Mouse (Mus musculus) left cerebral cortex, postnatal 14 days (tissue): ENCODE data around the gene Trmt1. TPM values are rescaled to one million over a fixed set of nuclear protein-coding genes. Genes with fewer than 3 reads are reported as not detected.

Experiments
- DNase-seq, 2 experiments: peaks; one replicate each; pipeline ENCODE4 v3.0.0; 2021 to 2022; ENCODE audit warnings: low spot score in 2 of 2, mixed read lengths in 1 of 2
- intact Hi-C: fragments of 180-260 bp; cut with DNase I; formaldehyde crosslinking; loops from one replicate; pipeline ENCODE4 v1.15.1; 2025
- long read RNA-seq, 2 experiments: library from polyadenylated mRNA; stranded (forward); transcript quantifications; one replicate each; pipeline ENCODE4 v2.0.0; 2021
- total RNA-seq, 2 experiments: library from RNA; stranded (reverse); gene quantifications; 2 replicates each; pipeline ENCODE4 v1.2.3; 2021

The Trmt1 gene
- 10 to 100 TPM; 89.3 to 96.7 TPM for total RNA-seq
- long read RNA-seq, experiment 1, transcript Trmt1-201 (17 exons, 2,567 nt), result minor isoform, 5 of 57 reads
- long read RNA-seq, experiment 1, transcript Trmt1-203 (17 exons, 2,138 nt), result major isoform, 11 of 57 reads
- long read RNA-seq, experiment 1, partial matches to known transcripts, result 7 of 57 reads
- long read RNA-seq, experiment 1, other reads (novel, unspliced or antisense), result 34 of 57 reads
- long read RNA-seq, experiment 2, transcript Trmt1-203 (17 exons, 2,138 nt), result major isoform, 14 of 76 reads
- long read RNA-seq, experiment 2, transcript Trmt1-201 (17 exons, 2,567 nt), result minor isoform, 6 of 76 reads
- long read RNA-seq, experiment 2, partial matches to known transcripts, result 7 of 76 reads
- long read RNA-seq, experiment 2, other reads (novel, unspliced or antisense), result 48 of 76 reads

DNA sequence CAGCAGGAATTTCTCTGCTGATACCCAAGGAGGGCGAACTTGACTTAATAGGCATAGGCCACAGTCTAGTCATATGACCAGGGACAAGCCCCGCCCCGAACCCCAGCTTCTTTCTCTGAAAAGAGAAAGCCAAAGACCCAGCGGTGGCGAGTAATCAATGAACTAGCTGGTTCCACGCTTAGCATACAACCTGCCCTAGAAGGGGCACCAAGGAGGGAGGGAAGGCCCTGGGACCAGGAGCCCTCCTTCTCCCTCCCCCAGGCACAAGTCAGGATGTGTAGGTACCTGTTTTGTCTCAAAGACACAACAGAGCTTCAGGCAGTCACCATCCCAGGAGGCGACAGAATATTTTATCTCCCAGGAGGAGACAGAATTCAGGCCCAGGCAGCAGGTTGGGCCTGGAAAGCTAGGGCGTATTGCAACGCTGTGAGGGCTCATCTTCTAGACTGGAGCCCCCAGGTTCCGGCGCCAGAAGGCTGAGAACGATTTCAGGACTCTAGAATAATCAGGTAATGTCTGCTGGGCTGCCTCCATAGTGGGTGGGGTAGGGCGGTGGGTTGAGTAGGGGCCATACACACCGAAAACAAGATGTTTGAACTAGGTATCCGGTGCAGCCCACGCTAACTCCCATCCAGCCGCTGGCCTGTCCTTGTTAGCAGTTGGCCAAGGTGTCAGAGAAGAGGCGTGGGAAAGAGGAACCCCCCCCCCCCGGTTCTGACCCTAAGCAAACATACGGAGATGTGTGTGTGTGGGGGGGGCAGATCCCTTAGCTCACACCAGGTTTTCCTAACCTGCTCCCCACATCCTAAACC is at the start of gene Trmt1:
Gene Trmt1, plus strand, starts transcription at position 117 of the 812 bp plus-strand sequence.
- intact Hi-C loops, result no loop called here
- DNase-seq, result peak in 1 of 2 experiments; percentile 47

DNA sequence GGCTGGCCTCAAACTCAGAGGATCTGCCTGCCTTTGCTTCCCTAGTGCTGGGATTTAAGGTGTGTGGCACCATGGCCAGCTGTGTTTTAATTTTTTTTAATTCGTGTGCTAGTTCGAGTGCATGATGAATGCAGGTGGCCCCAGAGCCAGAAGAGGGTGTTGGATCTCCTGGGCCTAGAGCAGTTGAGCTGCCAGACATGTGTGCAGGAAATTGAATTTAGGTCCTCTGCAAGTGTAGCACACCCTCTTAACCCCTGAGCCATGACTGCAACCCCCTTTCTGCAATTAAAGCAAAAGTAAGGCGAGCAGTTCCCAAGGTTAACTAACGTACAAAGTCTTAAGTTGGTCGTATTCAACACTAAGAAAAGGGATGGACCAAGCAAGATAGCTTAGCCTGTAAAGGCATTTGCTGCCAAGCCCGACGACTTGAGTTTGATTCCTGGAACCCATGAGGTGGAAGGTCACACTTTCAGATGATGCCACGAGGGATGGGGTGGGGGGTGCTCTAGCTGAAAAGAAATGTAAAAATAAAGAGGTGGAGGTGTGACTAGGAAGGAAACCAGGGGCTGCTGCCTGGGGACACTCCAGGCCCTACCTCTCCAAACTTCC is 48.1 kb upstream of the Trmt1 start:
- intact Hi-C loops, result loop anchor here (5.0 kb wide), 1 partner anchor 179 kb away; no protein-coding TSS in a partner anchor
- no peak for DNase-seq

DNA sequence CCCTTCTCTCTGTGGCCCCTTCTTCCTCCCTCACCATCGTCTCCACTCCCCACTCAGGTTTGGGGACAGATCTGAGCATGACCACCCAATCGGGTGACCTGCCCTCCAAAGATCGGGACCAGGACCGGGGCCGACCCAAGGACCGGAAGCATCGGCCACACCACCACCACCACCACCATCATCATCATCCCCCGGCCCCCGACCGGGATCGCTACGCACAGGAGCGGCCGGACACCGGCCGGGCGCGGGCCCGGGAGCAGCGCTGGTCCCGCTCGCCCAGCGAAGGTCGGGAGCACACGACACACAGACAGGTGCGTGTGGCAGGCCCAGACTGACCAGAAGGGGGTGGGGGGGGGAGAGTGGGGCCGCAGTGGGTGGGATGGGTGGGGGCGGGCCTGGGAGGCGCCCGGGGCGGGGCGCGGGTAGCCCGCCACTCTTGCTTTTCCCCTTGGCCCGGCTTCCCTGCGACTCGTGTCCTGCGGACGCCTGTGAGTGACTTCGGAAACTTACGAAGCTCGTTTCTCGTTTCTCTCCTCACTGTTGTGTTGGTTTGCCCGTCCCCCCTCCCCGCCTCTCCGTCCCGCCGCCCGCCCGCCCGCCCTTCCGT is 47.4 kb upstream of the Trmt1 start:
- intact Hi-C loops, result loop anchor here (5.0 kb wide), 1 partner anchor 179 kb away; no protein-coding TSS in a partner anchor

DNA sequence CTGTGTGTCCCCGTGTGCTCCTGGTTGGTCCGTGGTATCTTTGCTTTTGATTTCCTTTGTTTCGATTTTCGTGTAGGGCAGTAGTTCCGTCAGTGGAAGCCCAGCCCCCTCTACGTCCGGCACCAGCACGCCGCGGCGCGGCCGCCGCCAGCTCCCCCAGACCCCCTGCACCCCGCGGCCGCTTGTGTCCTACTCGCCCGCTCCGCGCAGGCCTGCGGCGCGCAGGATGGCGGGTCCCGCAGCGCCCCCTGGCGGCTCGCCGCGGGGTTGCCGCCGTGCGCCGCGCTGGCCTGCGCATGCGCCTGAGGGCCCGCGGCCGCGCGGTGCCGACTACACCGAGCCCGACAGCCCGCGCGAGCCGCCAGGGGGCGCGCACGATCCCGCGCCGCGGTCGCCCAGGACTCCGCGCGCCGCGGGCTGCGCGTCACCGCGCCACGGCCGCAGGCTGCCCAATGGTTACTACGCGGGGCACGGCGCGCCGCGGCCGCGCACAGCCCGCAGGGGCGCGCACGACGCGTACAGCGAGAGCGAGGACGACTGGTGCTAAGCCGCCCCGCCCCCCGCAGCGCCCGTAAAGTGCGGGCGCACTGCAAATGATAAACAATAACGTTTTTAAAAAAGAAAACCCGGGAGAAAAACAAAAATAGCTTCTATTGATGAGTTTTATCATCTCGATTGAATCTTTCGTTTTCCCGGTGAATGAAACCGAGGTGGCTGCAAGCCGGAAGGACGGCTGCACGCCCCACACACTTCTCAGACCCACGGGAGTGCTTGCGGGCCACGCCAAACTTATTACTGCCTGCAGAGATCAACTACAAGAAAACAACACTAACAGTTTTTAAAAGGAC is 46.7 kb upstream of the Trmt1 start:
- intact Hi-C loops, result loop anchor here (5.0 kb wide), 1 partner anchor 178 kb away; no protein-coding TSS in a partner anchor
- DNase-seq, result peak; percentile 96

More for the DNA sequence above, 47.4 kb upstream of the Trmt1 start:
- DNase-seq, result no peak

DNA sequence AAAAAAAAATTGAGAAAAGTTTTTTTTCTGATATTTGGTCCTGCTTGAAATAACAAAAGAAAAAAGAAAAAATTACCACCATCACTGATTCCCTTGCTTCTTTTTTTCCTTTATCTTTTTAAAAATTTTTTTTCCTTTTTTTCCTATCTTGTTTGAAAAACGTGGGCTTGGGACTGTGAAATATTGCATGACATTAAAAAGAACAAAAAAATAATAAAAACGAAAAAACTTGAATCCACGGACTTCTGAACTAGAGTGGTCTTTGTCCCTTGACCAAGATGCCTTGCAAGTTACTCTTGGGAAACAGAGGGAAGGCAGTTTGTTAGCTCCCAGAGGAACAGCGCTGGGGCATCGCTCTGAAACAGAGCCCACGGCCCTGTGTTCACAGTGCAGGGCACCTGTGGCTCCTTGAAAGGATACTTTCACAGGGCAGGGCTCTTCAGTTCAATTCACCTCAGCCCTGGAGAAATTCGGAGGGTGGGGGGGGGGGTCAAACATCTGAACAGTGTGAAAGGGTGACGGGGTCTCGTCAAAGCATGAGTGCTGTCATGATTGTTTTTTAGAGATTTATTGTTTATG is 46.0 kb upstream of the Trmt1 start:
- no peak for DNase-seq
- intact Hi-C loops, result no loop called here

DNA sequence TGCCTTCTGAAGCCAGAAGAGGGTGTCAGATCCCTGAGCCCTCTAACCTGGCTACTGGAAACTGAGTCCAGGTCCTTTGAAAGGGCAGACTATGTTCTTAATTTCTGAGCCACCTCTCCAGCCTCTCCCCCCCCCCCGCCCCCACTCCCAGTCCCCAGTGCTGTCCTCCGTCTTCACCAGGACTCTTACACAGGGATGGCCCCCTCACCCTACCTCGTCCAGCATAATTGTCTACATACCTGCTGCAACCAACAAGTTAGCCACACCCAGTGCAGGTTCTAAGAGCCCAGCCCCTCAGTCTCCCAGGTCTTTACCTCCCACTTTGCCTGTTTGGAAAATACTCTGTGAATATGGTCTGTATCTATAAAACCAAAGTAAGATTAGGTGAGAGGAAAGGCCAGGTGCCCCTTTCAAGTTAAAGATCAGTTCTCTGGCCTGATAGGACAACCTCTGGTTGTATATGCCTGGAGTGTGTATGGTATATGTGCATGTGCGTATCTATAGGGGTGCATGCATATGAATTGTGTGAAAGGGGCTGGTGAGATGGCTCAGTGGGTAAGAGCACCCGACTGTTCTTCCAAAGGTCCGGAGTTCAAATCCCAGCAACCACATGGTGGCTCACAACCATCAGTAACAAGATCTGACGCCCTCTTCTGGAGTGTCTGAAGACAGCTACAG is 45.4 kb upstream of the Trmt1 start:
- intact Hi-C loops, result no loop called here
- DNase-seq, result no peak

DNA sequence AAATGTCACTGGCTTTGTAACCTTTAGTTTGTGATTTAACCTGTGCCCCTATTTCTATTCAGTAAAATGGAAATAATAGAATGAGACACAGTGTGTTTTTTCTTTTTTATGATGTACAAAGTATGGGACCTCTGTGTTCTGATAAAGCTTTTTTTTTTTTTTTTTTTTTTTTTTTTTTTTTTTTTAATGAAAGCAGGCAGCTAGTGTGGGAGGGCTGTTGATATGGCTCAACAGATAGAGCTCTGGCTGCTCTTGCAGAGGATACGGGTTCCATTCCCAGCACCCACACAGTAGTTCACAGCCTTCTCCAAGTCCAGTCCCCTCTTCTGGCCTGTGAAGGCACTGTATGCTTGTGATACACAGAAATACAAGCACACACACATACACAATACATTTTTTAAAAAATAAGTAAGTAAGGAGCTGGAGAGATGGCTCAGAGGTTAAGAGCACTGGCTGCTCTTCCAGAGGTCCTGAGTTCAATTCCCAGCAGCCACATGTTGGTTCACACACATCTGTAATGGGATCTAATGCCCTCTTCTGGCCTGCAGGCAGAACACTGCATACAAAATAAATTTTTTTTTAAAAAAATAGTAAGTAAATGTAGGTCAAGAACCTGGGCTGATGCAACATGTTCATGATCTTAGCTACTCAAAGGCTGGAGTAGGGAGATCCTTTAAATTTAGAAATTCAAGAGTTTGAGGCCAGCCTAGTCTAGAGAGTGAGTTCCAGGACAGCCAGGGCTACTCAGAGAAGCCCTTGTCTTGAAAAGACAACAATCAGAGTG is 44.3 kb upstream of the Trmt1 start:
- DNase-seq, result no peak
- intact Hi-C loops, result no loop called here

DNA sequence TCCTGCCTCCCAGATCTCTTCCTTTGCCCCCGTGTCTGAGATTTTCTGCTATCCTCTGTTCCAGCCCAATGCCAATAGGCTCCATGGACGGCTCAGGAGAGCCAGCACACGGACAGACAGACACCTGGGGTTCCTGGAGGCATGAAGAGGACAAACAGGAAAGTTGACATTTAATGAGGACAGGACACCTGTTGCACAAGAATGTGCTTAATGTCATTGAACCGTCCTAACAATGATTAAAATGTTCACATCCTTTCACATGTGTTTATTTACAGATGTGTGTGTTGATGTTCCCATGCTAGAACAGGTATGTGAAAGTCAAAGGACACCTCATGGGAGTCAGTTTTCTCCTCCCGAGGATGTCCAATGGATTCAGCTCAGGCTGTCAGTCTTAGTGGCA is 43.1 kb upstream of the Trmt1 start:
- no peak for DNase-seq
- intact Hi-C loops, result no loop called here

DNA sequence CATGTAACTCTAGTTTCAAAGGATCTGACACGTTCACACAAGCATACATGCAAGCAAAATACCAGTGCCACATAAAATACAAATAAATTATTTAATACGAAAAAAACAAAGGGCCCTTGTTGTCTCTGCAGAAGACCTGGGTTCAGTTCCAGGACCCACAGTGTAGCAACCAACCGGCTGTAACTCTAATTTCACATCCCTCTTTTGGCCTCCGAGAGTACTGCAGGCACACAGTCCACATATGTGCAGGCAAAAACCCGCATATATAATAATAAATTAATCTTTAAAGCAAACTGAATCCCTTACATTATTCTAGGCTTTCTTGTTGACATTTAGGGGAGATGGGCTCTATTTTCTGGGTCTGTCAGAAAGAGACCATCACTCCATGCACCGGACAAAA is 39.3 kb upstream of the Trmt1 start:
- intact Hi-C loops, result no loop called here
- DNase-seq, result no peak

DNA sequence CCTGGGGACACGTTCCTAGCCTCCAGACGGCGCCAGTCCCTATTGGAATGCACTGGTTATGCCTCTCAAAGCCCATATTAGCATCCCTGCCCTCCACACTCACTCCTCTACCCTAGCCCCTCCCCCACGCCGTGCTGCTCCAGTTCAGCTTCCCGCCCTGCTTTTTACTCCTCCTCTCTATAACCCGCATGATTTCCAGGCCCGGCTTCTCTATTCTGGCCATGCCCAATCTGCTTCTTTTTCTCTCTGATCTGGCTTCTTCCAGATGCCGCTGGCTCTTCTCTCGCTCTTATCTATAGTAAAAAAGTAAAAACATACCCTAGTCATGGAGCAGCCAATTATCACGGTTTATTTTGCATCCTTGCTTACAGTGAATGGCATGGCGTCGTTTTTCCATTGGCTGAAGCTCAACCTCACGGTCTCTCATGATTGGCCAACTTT is 38.6 kb upstream of the Trmt1 start:
- intact Hi-C loops, result no loop called here
- no peak for DNase-seq

DNA sequence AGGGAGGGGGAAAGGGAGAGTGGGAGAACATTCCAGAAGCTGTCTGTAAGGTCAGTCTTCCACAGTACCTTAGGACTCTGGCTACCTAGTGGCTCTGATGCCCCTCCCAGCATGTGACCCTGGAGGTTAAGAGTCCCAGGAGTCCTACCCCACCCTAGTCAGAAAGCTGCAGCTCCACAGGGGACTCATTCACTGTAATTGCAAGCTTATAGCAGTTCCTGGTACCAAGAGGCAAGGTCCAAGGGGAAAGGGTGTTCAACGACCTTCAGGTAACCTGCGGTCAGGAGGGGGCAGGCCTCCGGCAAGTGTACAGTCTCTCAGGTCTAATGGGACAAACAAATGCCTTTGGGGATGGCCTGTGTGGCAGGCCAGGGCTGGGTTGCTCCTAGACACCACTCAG is 35.9 kb upstream of the Trmt1 start:
- no peak for DNase-seq
- intact Hi-C loops, result no loop called here

DNA sequence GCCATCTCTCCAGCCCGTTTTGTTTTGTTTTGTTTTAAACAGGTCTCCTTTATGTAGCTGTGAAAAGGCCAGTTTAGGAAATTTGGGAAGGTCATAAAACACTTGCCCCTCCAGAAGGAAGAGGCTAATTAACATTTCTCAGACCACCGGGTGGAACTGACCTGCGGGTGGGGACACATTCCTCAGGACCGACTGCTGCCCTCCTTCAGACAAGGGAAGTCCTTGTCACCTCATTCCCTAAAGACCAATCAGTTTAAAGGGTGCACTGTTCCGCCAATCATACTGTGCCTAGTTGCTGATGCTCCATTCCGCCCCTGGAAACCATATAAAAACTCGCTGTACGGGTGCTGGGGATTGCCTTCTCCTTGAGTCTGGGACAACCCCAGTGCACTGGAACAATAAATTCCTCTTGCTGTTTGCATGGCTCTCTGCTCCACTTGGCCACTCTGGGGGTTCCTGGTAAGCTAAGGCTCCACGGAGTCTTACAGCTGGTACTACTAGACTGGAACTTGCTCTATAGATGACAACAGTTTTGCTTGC is 32.9 kb upstream of the Trmt1 start:
- intact Hi-C loops, result no loop called here
- DNase-seq, result no peak

DNA sequence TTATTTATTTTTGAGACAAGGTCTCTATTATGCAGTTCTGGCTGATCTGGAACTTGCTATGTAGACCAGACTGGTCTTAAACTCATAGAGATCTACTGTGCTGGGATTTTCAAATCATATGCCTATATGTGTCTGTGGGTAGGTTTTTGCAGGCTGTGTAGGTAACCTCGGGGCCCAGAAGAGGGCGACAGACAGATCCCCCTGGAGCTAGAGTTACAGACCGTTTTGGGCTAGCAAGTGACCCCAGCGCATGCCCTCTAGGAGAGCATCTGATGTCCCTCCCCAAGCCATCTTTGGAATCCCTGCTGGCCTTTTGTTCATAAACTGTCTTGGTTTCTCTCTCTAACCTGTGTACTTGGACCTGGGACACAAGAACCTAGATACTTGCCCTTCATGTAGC is 31.5 kb upstream of the Trmt1 start:
- intact Hi-C loops, result no loop called here

DNA sequence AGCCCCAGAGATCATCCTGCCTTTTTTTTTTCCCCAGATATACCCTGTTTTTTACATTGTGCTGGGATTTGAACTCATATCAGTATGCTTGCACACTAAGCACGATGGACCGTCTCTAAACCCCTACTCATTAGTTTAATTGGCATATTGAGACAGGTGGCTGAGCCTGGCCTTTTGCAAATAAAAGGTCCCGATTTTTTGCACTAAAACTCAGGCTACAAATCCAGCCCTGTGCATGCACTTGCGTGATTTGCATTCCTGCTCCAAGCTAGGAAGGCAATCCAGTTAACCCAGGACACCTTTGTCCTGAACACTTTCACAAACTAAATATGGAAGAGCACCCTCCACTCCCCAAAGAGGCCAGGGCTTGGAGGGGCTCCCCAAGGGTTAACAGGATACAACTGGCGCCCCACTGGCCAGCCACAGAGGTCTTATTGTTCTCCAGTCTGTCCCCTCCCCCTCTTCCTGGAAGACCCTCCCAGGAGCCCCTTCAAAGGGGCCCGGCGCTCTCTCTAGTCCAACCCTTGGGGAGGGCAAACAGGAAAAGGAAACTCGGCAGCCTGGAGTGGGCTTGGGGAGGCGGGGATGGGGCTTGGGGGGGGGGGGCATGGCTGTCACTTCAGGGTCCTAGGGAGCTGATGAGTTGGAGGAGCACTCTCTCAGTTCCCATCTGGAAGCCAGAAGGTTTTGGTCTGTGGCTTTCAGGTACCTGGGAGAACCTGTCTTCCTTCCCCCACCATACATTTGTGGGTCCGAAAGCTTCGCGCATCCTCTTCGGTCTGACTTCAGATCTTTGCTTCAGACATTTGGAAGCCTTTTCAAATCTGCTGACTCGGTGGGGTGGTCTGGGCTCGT is 30.5 kb upstream of the Trmt1 start:
- no peak for DNase-seq
- intact Hi-C loops, result no loop called here

More for the DNA sequence above, 31.5 kb upstream of the Trmt1 start:
- no peak for DNase-seq

DNA sequence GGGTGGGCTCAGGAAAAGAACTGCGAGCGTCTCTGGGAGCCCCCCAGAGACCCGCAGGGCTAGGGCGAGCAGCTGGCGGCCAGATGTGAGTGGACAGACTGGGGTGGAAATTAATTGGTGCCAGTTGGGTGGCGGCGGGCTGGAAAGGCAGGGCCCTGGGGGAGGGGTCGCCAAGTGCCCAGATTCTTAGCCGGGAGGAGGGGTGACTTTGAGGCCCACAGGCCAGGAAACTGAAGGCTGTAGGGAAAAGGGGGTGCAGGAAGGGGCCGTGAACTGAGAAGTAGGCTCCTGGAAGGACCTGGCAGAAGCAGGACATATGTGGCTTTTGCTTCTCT is 29.9 kb upstream of the Trmt1 start:
- intact Hi-C loops, result no loop called here
- no peak for DNase-seq

DNA sequence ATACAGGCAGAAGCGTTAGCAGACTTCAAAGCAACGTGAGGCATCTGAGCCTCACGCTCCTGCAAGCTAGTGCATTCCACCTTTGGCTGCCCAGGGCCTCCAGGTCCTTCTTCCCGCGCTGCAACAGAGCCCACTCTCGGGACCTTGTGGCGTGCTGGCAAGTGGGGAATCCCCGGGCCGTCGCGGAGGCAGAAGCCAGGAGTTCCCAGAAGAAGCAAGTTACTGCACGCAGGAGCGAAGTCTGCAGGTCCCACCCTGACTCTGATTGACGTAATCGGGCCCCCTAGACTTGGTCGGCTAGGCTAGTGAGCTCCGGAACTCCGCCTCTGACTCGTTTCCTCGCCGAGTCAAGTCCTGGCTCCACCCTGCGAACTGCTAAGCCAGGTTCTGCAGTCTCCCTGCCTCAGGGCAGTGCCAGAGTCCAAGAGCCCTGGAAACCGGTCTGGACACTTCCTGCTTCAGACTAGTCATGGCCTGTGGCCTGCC is 29.4 kb upstream of the Trmt1 start:
- no peak for DNase-seq
- intact Hi-C loops, result no loop called here
